Mouse (Mus musculus) neural tube, embryonic 13.5 days (tissue): ENCODE results near the gene Sowahb. TPM values are rescaled to one million over a fixed set of nuclear protein-coding genes. Genes with fewer than 3 reads are reported as not detected.

ENCODE experiments used
- ATAC-seq: fragments of 200-750 bp; cut with Nextera tagmentation; 2 replicates; pipeline ENCODE4 v1.8.0; 2017; ENCODE audit warnings: low read depth, mild to moderate bottlenecking, moderate TSS enrichment, moderate library complexity
- H3K27ac ChIP-seq: fragments of 300-500 bp; sonication (generic); replicated peaks from 2 replicates; pipeline ENCODE4 v1.5.1; 2015; ENCODE audit warnings: moderate library complexity, mild to moderate bottlenecking, inconsistent platforms
- H3K27me3 ChIP-seq: fragments of 300-500 bp; sonication (generic); 2 replicates; pipeline ENCODE4 v1.6.1; 2015; ENCODE audit warnings: mild to moderate bottlenecking, inconsistent platforms
- H3K36me3 ChIP-seq: fragments of 300-500 bp; sonication (generic); 2 replicates; pipeline ENCODE4 v1.6.1; 2015; ENCODE audit warnings: mild to moderate bottlenecking, inconsistent platforms
- H3K4me1 ChIP-seq: fragments of 300-500 bp; sonication (generic); replicated peaks from 2 replicates; pipeline ENCODE4 v1.6.1; 2015; ENCODE audit warnings: inconsistent platforms
- H3K4me2 ChIP-seq: fragments of 300-500 bp; sonication (generic); 2 replicates; pipeline ENCODE4 v1.6.1; 2015; ENCODE audit warnings: inconsistent platforms, mild to moderate bottlenecking, moderate library complexity
- H3K4me3 ChIP-seq: fragments of 300-500 bp; sonication (generic); 2 replicates; pipeline ENCODE4 v1.5.1; 2015; ENCODE audit warnings: mild to moderate bottlenecking, inconsistent platforms
- H3K9ac ChIP-seq: fragments of 300-500 bp; sonication (generic); 2 replicates; pipeline ENCODE4 v1.6.1; 2015; ENCODE audit warnings: moderate library complexity, mild to moderate bottlenecking, inconsistent platforms
- H3K9me3 ChIP-seq: fragments of 300-500 bp; sonication (generic); 2 replicates; pipeline ENCODE4 v1.6.1; 2016; ENCODE audit warnings: inconsistent platforms
- WGBS: fragments of 180-500 bp; shearing (Covaris S2); methylation state at CpG from one replicate; pipeline ENCODE4 v1.1.7; 2015; 5-methylcytosine and 5-hydroxymethylcytosine counted together
- polyA plus RNA-seq: library from polyadenylated mRNA; unstranded; fragments of >200 nt; fragmentation: Nextera tagmentation; extraction: Ambion mirVana; gene quantifications from 2 replicates; pipeline ENCODE4 v1.2.1, GENCODE M21; 2015

Gene Sowahb
- polyA plus RNA-seq, 1 experiment from 2014 or later: not detected

DNA sequence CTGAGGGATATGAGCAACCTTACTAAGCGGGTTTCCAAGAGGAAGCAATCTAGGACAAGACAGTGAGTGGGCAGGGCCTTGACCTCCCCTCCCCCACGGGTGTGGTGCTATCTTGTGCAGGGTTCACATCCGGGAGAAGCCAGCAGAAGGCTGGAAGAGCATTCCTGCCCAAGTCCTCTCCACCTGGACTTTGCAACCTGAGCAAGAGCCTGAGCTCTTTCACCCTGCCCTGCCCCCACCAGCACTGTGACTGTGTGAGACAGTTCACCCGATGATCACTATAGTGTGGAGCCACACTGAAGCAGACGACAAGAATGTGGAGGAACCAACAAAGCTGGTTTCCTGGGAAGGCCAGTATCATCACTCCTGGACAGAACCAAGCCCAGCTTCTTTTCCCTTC is 4.7 kb downstream of the Sowahb start:
- H3K36me3 ChIP-seq: no peaks in the 10 kb centered on the region
- no peak overlapping the region for H3K27ac ChIP-seq
- no peak overlapping the region for H3K4me2 ChIP-seq
- no peaks in the 10 kb centered on the region for H3K9me3 ChIP-seq
- no peak overlapping the region for H3K4me3 ChIP-seq
- no peak for ATAC-seq
- peaks cover 51% of the 10 kb centered on the region for H3K27me3 ChIP-seq
- peaks cover 22% of the 10 kb centered on the region for H3K4me1 ChIP-seq
- no peak overlapping the region for H3K9ac ChIP-seq
- 58% methylated on average over 5 of the region's 5 CpGs for WGBS

DNA sequence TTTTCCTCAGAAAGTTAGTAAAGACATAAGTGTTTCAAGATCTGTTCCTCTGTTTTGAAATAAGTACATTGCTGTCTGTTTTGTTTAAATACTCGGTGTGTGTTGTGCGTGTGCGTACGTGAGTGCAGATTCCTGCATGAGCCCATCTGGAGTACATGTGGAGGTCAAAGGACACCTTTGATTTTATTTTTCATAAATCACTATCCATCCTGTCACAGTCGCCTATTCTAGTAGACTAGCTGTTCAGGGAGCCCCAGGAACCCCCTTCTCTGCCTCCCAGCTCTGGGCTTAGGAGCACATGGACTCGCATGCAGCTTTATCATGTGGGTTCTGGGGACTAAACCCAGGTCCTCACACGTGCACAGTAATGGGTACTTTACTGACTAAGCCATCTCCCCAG is 8.6 kb downstream of the Sowahb start:
- Histone ChIP-seq H3K27ac (no peak overlapping the region), H3K36me3 (no peaks in the 10 kb centered on the region)
- WGBS: 74% methylated on average over 7 of the region's 7 CpGs

GRCm38 (mm10) chr5:93035285-93035684 is 9.5 kb downstream of the Sowahb start:
- peaks cover 6% of the 10 kb centered on the region for H3K4me1 ChIP-seq
- 0 out of 2 replicates have a peak, but pooled peaks cover 6% of the 10 kb centered on the region for H3K27me3 ChIP-seq
- 71% methylated on average over 1 of the region's 1 CpGs for WGBS
- no peak overlapping the region for H3K4me2 ChIP-seq
- H3K4me3 ChIP-seq: no peak overlapping the region
- H3K9ac ChIP-seq: no peak overlapping the region
- H3K36me3 ChIP-seq: no peaks in the 10 kb centered on the region
- no peaks in the 10 kb centered on the region for H3K9me3 ChIP-seq
- H3K27ac ChIP-seq: no peak overlapping the region
- ATAC-seq: no peak

More for the DNA sequence above, 8.6 kb downstream of the Sowahb start:
- Histone ChIP-seq H3K4me1 (peaks cover 6% of the 10 kb centered on the region), H3K27me3 (peaks cover 12% of the 10 kb centered on the region), H3K4me3 (no peak overlapping the region), H3K4me2 (no peak overlapping the region), H3K9ac (no peak overlapping the region), H3K9me3 (no peaks in the 10 kb centered on the region)
- ATAC-seq: no peak

- Histone ChIP-seq H3K4me3 (no peak overlapping the region), H3K4me1 (peaks cover 6% of the 10 kb centered on the region), H3K4me2 (no peak overlapping the region), H3K36me3 (no peaks in the 10 kb centered on the region), H3K27me3 (no peaks in the 10 kb centered on the region), H3K9ac (no peak overlapping the region), H3K9me3 (no peaks in the 10 kb centered on the region), H3K27ac (no peak overlapping the region)
- WGBS: 70% methylated on average over 5 of the region's 5 CpGs
- no peak for ATAC-seq
Measured at GRCm38 (mm10) chr5:93033087-93033870, 11.5 kb downstream of the Sowahb start.

DNA sequence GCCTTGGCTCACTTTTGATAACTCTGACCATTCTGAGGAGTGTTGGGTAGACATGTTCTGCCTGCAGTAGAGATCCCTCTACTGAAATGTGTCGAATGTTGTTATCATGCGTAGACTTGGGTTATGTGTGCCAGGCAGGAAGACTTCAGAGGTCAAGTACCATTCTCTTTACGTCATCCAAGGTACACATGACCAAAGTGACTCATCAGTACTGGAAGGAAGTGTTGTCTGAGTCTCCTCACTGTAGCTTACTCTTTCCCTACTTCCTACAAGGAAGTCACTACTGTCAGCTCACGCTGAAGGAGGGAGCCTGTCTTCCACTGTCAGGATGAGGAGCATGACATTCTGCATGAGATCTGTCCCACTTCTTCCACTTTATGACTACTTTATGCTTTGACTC is 12.2 kb downstream of the Sowahb start:
- no peaks in the 10 kb centered on the region for H3K27me3 ChIP-seq
- no peak overlapping the region for H3K4me2 ChIP-seq
- no peak overlapping the region for H3K27ac ChIP-seq
- no peaks in the 10 kb centered on the region for H3K9me3 ChIP-seq
- no peaks in the 10 kb centered on the region for H3K36me3 ChIP-seq
- H3K4me1 ChIP-seq: peaks cover 2% of the 10 kb centered on the region
- H3K4me3 ChIP-seq: no peak overlapping the region
- ATAC-seq: no peak
- H3K9ac ChIP-seq: no peak overlapping the region
- 96% methylated on average over 4 of the region's 4 CpGs for WGBS

DNA sequence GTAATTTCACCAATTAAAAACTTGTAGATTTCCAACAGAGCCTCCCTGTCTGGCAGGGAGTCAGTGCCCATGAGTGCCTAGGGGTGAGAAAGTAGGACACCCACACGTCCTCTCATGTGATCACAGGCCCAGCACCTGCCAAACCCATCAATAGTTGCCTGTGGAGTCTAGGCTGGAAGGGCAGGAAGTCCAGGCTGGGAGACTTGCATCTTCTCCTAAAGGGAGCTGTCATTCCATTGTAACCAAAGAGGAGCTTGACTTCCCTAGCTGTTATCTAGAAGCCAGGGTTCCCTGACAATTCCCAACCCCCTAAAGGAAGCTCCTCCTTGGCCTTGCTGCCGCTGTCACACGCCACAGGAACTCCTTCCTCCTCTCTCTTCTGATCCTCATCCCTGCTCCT is 14.0 kb downstream of the Sowahb start:
- H3K4me3 ChIP-seq: no peak overlapping the region
- no peak for ATAC-seq
- peaks cover 5% of the 10 kb centered on the region; the same call in 1 of the 2 replicates for H3K4me1 ChIP-seq
- WGBS: 49% methylated on average over 3 of the region's 3 CpGs
- H3K4me2 ChIP-seq: no peak overlapping the region
- H3K36me3 ChIP-seq: no peaks in the 10 kb centered on the region
- H3K27me3 ChIP-seq: no peaks in the 10 kb centered on the region
- H3K9ac ChIP-seq: no peak overlapping the region
- no peak overlapping the region for H3K27ac ChIP-seq
- no peaks in the 10 kb centered on the region for H3K9me3 ChIP-seq

GRCm38 (mm10) chr5:93030411-93030810 is 14.4 kb downstream of the Sowahb start:
- peaks cover 5% of the 10 kb centered on the region; the same call in 1 of the 2 replicates for H3K4me1 ChIP-seq
- no peak overlapping the region for H3K4me2 ChIP-seq
- no peak overlapping the region for H3K27ac ChIP-seq
- no peaks in the 10 kb centered on the region for H3K27me3 ChIP-seq
- H3K9ac ChIP-seq: no peak overlapping the region
- H3K9me3 ChIP-seq: no peaks in the 10 kb centered on the region
- 85% methylated on average over 5 of the region's 5 CpGs for WGBS
- no peak overlapping the region for H3K4me3 ChIP-seq
- H3K36me3 ChIP-seq: no peaks in the 10 kb centered on the region
- no peak for ATAC-seq

GRCm38 (mm10) chr5:93027120-93027675 is 17.6 kb downstream of the Sowahb start:
- ATAC-seq: no peak
- Histone ChIP-seq H3K9ac (no peak overlapping the region), H3K4me2 (no peak overlapping the region), H3K9me3 (no peaks in the 10 kb centered on the region), H3K36me3 (no peaks in the 10 kb centered on the region), H3K27ac (no peak overlapping the region), H3K27me3 (no peaks in the 10 kb centered on the region), H3K4me1 (peaks cover 13% of the 10 kb centered on the region), H3K4me3 (no peak overlapping the region)
- WGBS: 53% methylated on average over 9 of the region's 9 CpGs

DNA sequence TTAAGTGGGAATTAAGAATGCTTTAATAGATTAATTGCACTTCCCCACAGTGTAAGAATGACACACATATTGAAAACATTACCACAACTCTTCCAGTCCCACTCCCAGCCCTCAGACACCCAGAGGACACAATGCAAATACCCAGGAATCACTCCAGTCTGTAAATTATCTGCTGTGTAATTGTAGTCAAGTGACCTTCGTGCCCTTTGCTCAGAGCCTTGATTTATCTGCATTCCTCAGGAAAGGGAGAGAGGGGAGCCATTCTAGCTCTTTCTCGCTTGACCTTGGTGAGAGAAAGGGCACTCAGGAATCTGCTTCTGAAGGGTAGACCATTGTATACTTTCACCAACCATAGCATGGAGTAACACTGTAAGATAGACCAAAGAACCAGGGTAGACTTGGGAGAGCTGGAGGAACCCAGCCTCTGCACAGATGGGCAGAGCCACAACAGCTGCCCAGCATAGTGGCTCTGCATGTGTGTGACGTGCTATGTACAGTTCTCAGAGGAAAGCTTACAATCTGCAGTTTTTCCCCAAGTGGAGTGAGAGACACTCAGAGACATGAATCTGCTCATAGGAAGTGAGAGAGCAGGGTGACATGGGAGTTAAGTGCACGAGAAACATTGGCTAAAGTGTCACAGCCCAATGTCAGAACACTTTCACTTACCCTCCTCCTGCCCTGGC is 18.2 kb downstream of the Sowahb start:
- Histone ChIP-seq H3K36me3 (no peaks in the 10 kb centered on the region), H3K4me3 (no peak overlapping the region), H3K27me3 (no peaks in the 10 kb centered on the region), H3K9me3 (no peaks in the 10 kb centered on the region), H3K27ac (no peak overlapping the region), H3K4me2 (no peak overlapping the region), H3K4me1 (peaks cover 13% of the 10 kb centered on the region), H3K9ac (no peak overlapping the region)
- WGBS: 28% methylated on average over 4 of the region's 4 CpGs
- ATAC-seq: no peak

DNA sequence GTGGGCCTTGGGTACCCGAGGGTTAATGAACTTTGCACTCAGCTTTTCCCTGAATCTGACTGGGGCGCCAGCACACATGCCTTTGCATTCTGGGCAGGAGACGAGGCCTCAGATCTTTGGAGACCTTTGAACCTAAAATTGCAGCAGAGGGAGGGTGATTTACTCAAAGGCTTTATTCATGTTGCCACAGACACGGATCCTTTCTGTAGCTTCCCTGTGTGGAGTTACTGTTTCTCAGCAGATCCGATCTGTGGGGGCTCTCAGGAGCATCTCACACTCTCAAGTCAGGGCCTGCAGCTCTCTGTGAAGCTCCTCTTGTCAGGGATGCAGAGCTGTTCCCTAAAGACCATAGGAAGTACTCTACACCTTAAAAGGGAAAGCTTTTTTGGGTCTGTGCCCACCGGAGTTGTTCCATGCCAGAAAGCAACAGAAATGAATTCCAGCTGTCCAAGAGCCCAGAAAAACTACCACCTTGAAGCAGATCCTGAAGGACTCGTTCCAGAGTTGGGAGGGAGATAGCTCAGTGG is 20.0 kb downstream of the Sowahb start:
- H3K4me2 ChIP-seq: no peak overlapping the region
- peaks cover 13% of the 10 kb centered on the region for H3K4me1 ChIP-seq
- no peaks in the 10 kb centered on the region for H3K36me3 ChIP-seq
- no peak for ATAC-seq
- no peak overlapping the region for H3K27ac ChIP-seq
- no peak overlapping the region for H3K4me3 ChIP-seq
- H3K9ac ChIP-seq: no peak overlapping the region
- 19% methylated on average over 7 of the region's 7 CpGs for WGBS
- no peaks in the 10 kb centered on the region for H3K27me3 ChIP-seq
- no peaks in the 10 kb centered on the region for H3K9me3 ChIP-seq

DNA sequence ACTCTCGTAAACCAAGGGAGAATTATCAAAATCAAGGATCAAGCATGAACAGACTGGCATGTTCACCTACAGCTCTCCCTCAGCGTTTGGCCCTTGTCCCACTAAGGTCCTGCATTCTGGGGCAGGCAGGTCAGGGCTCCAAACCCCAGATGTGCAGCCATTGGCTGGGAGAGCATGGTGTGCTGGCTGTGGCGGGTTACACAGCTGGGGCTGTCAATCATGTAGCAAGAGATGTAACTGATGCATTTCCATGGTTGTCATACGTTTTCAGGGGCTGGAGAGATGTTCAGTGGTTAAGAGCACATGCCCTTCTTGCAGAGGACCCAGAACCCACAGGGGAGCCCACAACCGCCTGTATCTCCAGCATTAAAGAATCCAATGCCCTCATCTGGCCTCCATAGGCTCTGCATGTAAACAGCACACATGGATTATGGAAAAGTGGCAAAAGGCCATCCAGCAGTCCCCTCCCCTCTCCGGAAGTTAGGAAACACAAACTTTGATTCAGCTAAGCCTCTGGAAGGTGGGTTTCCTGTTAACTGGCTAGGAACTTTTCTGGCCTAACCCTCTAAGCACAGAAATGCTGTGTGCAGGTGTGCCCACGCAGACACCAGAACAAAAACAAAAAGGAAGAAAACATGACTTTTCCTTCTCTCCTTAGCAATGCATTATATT is 22.6 kb downstream of the Sowahb start:
- H3K36me3 ChIP-seq: no peaks in the 10 kb centered on the region
- peaks cover 13% of the 10 kb centered on the region for H3K4me1 ChIP-seq
- no peaks in the 10 kb centered on the region for H3K27me3 ChIP-seq
- ATAC-seq: no peak
- H3K27ac ChIP-seq: no peak overlapping the region
- WGBS: 76% methylated on average over 7 of the region's 7 CpGs
- no peak overlapping the region for H3K4me2 ChIP-seq
- H3K9me3 ChIP-seq: no peaks in the 10 kb centered on the region
- H3K4me3 ChIP-seq: no peak overlapping the region
- no peak overlapping the region for H3K9ac ChIP-seq
